Mouse (Mus musculus) stomach, postnatal 0 days (tissue): ENCODE measurements around the gene Col8a1. TPM values are rescaled to one million over a fixed set of nuclear protein-coding genes. Genes with fewer than 3 reads are reported as not detected.

Experiments used
- ATAC-seq: fragments of 200-750 bp; cut with Nextera tagmentation; 2 replicates; pipeline ENCODE4 v1.8.0; 2017; ENCODE audit not compliant: low FRiP score, low TSS enrichment
- DNase-seq: peaks from one replicate; pipeline ENCODE4 v3.0.0-alpha.2; 2016; ENCODE audit warnings: low spot score
- H3K27ac ChIP-seq: fragments of 300-500 bp; sonication (generic); replicated peaks from 2 replicates; pipeline ENCODE4 v1.5.1; 2014; ENCODE audit warnings: mild to moderate bottlenecking, control low read depth
- H3K27me3 ChIP-seq: fragments of 300-500 bp; sonication (generic); 2 replicates; pipeline ENCODE4 v1.6.1; 2014; ENCODE audit warnings: low read length; ENCODE audit not compliant: control insufficient read depth, insufficient read depth
- H3K36me3 ChIP-seq: fragments of 300-500 bp; sonication (generic); 2 replicates; pipeline ENCODE4 v1.6.1; 2014; ENCODE audit warnings: low read length, mixed read lengths; ENCODE audit not compliant: control insufficient read depth, insufficient read depth
- H3K4me1 ChIP-seq: fragments of 300-500 bp; sonication (generic); replicated peaks from 2 replicates; pipeline ENCODE4 v1.6.1; 2014; ENCODE audit warnings: antibody characterized with exemption; ENCODE audit not compliant: control insufficient read depth, insufficient read depth
- H3K4me2 ChIP-seq: fragments of 300-500 bp; sonication (generic); replicated peaks from 2 replicates; pipeline ENCODE4 v1.6.1; 2014; ENCODE audit warnings: low read depth, mild to moderate bottlenecking, control low read depth, moderate library complexity
- H3K4me3 ChIP-seq: fragments of 300-500 bp; sonication (generic); 2 replicates; pipeline ENCODE4 v1.5.1; 2014; ENCODE audit warnings: low read depth, low read length, control low read depth
- H3K9ac ChIP-seq: fragments of 300-500 bp; sonication (generic); 2 replicates; pipeline ENCODE4 v1.6.1; 2014; ENCODE audit warnings: mild to moderate bottlenecking, low read length, control low read depth, mixed read lengths
- H3K9me3 ChIP-seq: fragments of 300-500 bp; sonication (generic); 2 replicates; pipeline ENCODE4 v1.6.1; 2016; ENCODE audit warnings: low read length; ENCODE audit not compliant: control insufficient read depth
- CTCF ChIP-seq: IDR thresholded peaks from 2 replicates; pipeline ENCODE4 v1.5.1; 2016; ENCODE audit warnings: antibody characterized with exemption, low read depth, mild to moderate bottlenecking, moderate library complexity
- EP300 ChIP-seq: optimal IDR thresholded peaks from 2 replicates; pipeline ENCODE3; 2016; ENCODE audit warnings: antibody characterized with exemption
- WGBS: fragments of 180-500 bp; shearing (Covaris S2); extraction: QIAGEN DNeasy Blood & Tissue Kit; methylation state at CpG from one replicate; pipeline ENCODE4 v1.1.7; 2014; 5-methylcytosine and 5-hydroxymethylcytosine counted together
- polyA plus RNA-seq: library from polyadenylated mRNA; unstranded; fragments of >200 nt; fragmentation: Nextera tagmentation; extraction: Ambion mirVana; gene quantifications from 2 replicates; pipeline ENCODE4 v1.2.1, GENCODE M21; 2015

Gene Col8a1
- polyA plus RNA-seq, 1 experiment from 2014 or later = 36.8 TPM

GRCm38 (mm10) chr16:57585201-57585600, 169.3 kb downstream of the Col8a1 start:
- no peak overlapping the region for H3K9ac ChIP-seq
- H3K4me1 ChIP-seq = no peaks in the 10 kb centered on the region
- DNase-seq (no peak), ATAC-seq (no peak)
- no peak overlapping the region for H3K27ac ChIP-seq
- H3K36me3 ChIP-seq = no peaks in the 10 kb centered on the region; the same call in 1 of the 2 replicates
- H3K4me3 ChIP-seq = no peak overlapping the region
- no peaks in the 10 kb centered on the region for H3K27me3 ChIP-seq
- no peak overlapping the region for H3K4me2 ChIP-seq
- 22% methylated on average over 3 of the region's 3 CpGs for WGBS
- TF ChIP-seq CTCF (no peak), EP300 (no peak)
- H3K9me3 ChIP-seq = no peaks in the 10 kb centered on the region

- 52% methylated on average over 2 of the region's 2 CpGs for WGBS
- DNase-seq = no peak
- TF ChIP-seq CTCF (no peak), EP300 (no peak)
- H3K4me2 ChIP-seq = no peak overlapping the region
- H3K27ac ChIP-seq = no peak overlapping the region
- no peaks in the 10 kb centered on the region; the same call in 1 of the 2 replicates for H3K36me3 ChIP-seq
- H3K27me3 ChIP-seq = no peaks in the 10 kb centered on the region
- no peaks in the 10 kb centered on the region for H3K4me1 ChIP-seq
- ATAC-seq = no peak
- H3K4me3 ChIP-seq = no peak overlapping the region
- no peak overlapping the region for H3K9ac ChIP-seq
- H3K9me3 ChIP-seq = no peaks in the 10 kb centered on the region
Measured at GRCm38 (mm10) chr16:57582008-57582407, 172.5 kb downstream of the Col8a1 start.

- H3K27ac ChIP-seq = no peak overlapping the region
- H3K4me2 ChIP-seq = no peak overlapping the region
- DNase-seq (no peak), ATAC-seq (no peak)
- no peaks in the 10 kb centered on the region for H3K4me1 ChIP-seq
- H3K9me3 ChIP-seq = no peaks in the 10 kb centered on the region
- TF ChIP-seq CTCF = no peak
- no peak for TF ChIP-seq EP300
- H3K4me3 ChIP-seq = no peak overlapping the region
- H3K36me3 ChIP-seq = peaks cover 3% of the 10 kb centered on the region
- H3K9ac ChIP-seq = no peak overlapping the region
- WGBS = 51% methylated on average over 7 of the region's 7 CpGs
- H3K27me3 ChIP-seq = no peaks in the 10 kb centered on the region
Measured at GRCm38 (mm10) chr16:57580041-57580440, 174.5 kb downstream of the Col8a1 start.

GRCm38 (mm10) chr16:57577519-57577918, 177.0 kb downstream of the Col8a1 start:
- no peak overlapping the region for H3K27ac ChIP-seq
- peaks cover 3% of the 10 kb centered on the region for H3K36me3 ChIP-seq
- WGBS = 79% methylated on average over 1 of the region's 1 CpGs
- TF ChIP-seq EP300 (no peak), CTCF (peak; percentile 69)
- DNase-seq = no peak
- no peak overlapping the region for H3K9ac ChIP-seq
- no peak overlapping the region for H3K4me2 ChIP-seq
- no peaks in the 10 kb centered on the region for H3K4me1 ChIP-seq
- ATAC-seq = no peak
- H3K27me3 ChIP-seq = no peaks in the 10 kb centered on the region
- H3K4me3 ChIP-seq = no peak overlapping the region
- no peaks in the 10 kb centered on the region for H3K9me3 ChIP-seq

- ATAC-seq (no peak), DNase-seq (no peak)
- H3K9ac ChIP-seq = no peak overlapping the region
- no peak for TF ChIP-seq CTCF
- no peaks in the 10 kb centered on the region for H3K4me1 ChIP-seq
- WGBS = 98% methylated on average over 1 of the region's 1 CpGs
- H3K4me3 ChIP-seq = no peak overlapping the region
- no peaks in the 10 kb centered on the region for H3K27me3 ChIP-seq
- H3K4me2 ChIP-seq = no peak overlapping the region
- H3K27ac ChIP-seq = no peak overlapping the region
- H3K36me3 ChIP-seq = peaks cover 5% of the 10 kb centered on the region
- H3K9me3 ChIP-seq = no peaks in the 10 kb centered on the region
Measured at GRCm38 (mm10) chr16:57575764-57576388, 178.7 kb downstream of the Col8a1 start.

Other genes starting within 250 kb of the Col8a1 start
- gene Cmss1, start 147.9 kb downstream of the Col8a1 start, polyA plus RNA-seq = 24.5 and 26.5 TPM in 2 replicates